Mouse (Mus musculus) right cerebral cortex, adult 2 months (tissue): ENCODE results near the gene Clasrp.

Experiments used
- DNase-seq, 2 experiments: peaks; one replicate each; pipeline ENCODE4 v3.0.0; 2021 to 2022; ENCODE audit warnings: low spot score in 2 of 2

Clasrp gene

DNA sequence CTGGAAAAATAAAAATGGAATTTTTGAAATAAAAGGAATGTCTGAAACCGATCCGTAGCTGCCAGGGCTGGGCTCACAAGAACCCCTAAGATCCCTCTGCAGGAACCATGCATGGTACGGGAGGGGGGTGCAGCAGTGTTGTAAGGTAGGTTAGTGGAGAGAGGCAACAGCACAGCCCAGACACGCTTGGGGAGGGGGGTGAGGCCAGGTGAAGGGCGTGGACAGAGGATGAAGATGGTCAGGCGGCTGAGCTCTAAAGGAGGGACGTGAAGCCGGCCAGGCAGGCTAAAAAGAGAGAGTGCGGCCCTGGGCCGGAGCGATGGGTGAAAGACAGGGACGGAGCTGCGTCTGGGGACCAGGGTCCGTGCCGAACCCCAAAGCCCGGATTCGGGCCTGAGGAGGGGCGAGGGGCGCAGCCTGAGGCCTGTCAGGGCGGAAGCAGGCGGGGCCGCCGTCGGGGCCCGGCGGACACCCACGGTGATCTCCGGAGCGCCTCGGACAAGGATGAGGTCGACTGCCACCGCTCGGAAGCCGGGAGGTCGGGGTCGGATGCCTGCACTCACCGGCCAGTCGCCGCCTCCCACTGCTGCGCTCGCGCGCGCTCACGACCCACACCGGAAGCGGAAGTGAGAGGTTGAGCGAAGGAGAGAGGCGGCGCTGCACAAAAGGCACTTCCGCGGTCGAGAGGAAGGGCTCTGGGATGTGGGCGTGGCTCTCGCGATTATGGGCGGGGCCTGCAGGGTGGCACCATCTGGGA is at the start of gene Clasrp:
Gene Clasrp (minus strand): TSS at position 638 of the 757 bp plus-strand sequence.
- DNase-seq = peak; percentile 93 to 94

DNA sequence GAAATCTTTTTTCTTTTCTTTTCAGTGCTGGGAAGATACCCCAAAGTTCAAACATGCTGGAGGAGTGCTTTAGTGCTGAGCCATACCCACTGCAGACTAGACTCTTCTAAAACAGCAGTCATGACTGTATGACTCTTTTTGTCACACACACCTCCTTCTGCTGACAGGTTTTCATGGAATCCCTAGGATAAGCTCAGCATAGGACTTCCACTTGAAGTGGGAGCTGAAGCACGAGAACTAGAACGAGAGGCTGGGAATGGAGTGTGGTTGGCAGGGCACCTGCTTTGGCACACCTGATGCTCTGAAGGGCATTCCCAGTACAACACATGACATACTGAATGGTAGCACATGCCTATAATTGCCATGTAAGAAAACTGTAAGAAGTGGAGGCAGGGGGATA is 48.3 kb upstream of the Clasrp start:
- DNase-seq = no peak

DNA sequence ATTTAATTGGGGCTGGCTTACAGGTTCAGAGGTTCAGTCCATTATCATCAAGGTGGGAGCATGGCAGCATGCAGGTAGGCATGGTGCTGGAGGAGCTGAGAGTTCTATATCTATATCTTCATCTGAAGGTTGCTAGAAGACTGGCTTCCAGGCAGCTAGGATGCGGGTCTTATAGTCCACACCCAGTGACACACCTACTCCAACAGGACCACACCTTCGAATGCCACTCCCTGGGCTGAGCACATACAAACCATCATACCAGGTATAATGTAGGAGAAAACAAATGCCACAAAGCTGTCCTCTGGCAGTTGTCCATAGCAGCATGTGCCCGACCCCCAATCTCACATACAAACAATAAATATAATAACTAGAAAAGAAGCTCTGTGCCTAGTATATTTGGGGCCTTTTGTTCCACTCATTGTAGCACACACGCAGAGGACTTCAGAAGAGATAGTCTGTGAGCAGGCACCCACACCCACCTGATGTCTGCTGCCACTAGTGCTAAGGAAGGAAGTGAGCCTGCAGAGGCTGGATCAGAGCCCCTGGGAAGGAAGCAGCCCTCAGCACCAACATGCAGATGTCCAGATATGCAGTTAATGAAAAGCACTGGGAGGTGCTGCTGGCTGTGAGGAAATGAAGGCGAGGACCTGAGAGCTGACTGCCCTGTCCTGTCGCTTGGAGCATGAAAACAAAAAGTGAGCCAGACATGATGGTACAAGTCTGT is 46.9 kb upstream of the Clasrp start:
- DNase-seq = no peak

DNA sequence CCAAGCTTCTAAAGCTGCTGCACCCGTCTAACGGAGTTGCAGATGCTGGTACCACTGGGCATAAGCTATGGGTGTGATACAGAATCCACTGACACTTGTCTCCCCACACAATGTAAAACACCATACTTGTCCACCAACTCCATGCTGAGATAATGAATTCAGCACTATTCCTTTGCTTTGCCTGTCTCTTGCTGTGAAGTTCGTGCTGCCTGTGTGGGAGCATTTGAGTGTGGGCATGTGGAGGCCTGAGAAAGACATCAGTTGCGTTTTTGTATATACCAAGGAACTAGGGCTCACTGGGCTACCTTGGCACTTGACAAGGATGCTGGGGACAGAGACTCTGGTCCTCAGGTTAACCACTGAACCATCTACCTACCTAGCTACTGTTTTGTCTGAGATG is 36.9 kb upstream of the Clasrp start:
- DNase-seq = peak; percentile 46 to 54

DNA sequence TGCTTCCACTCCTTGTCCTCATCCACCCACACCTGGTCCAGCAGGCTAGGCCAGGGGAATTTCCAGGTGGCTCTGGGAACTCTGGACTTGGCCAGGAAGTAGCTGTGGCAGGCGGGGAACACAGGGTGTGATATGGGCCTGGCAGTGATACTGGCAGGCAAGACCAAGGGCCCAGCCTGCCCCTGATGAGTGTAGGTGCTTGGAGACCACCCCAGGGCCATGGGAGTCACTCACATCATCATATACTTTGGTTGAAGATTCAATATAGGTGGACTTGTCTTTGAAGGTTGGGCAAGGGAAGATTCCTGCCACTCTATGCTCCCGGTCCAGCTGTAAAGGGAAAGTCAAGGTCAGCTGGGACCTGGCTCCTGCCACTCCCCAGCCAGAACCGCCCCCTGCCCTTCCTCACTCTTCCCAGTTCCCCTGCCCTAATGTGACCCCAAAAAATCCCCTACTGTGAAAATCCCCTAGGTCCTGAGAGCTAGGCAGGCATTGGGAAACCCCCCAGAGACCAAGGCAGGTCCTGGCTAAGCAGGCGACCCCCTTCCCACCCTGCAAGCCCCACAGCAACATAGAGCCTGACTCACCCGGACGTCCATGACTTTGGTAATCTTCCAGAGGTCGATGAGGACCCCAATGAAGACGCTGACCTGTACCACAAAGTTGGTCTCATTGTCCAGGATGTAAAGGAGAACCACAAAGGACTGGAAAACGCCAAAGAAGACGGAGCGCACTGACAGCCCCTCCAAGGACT is 31.0 kb upstream of the Clasrp start:
- DNase-seq = no peak

DNA sequence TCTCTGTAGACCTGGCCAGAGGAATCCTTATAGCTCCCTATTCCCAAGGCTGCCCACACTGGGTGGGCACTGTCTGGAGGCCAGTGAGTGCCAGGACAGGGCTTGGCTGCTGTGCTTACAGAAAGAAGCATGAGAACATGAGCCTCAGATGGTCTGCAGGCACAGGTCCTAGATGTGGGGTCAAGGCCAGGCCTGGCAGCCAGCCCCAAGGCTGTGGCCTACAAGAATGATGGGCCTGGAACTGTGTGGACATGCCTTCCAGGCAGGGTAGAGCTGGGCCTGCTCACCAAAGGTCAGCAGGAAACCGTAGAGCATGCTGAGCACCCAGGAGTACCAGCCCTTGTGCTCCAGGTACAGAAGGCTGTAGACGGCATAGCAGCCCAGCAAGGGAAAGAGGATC is 30.3 kb upstream of the Clasrp start:
- DNase-seq = no peak

DNA sequence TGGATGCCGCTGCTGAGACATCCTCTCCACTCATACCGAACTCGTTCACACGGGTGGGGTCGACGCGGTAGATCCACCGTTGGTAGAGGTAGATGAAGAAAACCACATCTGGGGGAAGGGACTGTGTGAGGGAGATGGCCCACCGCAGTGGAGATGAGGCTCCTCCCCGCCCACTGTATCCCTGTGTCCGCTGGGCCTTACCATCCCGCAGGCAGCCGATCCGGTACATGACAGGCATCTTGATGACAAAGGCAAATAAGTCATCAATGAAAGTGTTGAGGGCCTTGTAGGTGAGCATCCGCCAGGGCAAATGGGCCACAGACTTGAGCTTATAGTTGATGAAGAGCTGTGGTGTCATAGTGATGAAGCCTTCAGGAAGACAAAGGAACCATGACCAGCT is 29.6 kb upstream of the Clasrp start:
- DNase-seq = no peak

DNA sequence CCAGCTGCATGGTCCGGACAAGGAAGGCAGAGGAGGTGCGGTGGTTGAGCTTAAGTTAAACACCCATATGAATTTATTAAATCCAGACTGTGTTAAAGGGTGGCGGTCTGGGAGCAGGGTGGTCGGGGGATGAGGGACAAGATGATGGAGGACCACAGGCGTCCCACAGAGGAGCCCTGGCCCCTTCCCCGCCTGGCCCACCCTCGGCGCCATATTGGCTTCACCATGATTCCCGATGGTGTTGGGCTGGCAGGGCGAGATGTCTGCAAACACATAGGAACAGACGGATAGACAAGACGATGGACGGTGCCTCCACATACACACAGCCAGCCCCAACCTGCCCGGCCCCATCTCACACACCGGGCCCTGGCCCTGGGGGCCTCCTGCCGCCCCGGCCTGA is 28.9 kb upstream of the Clasrp start:
- no peak for DNase-seq

DNA sequence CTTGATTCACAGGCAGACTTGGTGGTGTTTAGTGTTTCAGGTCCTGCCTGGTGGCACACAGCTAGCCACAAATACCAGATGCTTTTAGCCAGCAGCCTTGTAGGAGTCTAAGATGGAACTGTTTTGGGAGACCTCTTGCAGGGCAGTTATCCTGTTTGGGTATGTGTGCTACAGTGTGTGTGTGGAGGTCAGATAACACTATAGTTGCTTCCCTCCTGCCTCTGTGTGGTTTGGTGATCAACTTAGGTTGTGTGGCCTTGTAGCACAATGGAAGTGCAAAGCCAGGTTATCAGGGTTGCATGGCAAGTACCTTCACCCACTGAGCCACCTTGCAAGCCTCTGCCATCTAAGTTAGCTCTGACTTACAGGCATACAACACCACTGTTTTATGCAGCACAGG is 28.4 kb upstream of the Clasrp start:
- no peak for DNase-seq

DNA sequence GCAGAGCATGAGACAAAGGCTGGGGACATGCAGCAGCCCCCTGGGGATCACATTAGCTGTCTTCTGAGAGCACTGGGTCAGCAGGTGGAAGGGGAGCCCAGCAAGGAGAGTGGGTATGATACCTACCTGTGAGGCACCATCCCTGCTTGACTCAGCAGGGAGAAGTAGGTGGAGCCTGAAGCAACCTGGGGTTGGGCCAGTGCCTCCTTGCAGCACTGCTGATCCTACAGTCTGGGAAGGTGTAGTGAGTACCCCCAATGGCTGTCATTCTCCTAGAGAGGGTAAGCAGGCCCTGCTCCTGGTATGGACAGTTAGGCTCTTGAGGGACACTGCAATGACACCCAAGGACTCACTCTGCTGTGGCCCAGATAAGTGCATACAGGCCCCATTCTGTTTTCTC is 28.0 kb upstream of the Clasrp start:
- no peak for DNase-seq

DNA sequence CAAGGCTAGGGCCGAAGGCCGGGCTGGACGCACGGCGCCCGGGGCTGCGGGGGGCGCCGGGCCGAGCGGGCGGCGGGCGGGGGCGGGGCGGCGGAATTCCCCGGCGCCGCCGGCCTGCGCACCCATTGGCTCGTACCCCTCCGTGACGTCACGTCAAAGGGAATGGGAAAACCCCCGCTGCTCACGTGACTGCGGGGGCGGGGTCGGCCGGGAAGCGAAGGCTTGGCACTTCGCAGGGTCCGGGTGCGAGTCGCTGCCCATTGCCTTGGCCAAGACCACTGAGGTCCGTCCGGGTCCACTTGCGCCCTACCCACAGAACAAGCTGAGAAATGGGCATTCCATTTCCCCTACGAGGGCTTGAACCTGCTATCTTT is 25.1 kb upstream of the Clasrp start, which contains the start of gene Relb:
Gene Relb (minus strand): TSS at position 78 of the 374 bp plus-strand sequence.
- DNase-seq = peak; percentile 89 to 90

DNA sequence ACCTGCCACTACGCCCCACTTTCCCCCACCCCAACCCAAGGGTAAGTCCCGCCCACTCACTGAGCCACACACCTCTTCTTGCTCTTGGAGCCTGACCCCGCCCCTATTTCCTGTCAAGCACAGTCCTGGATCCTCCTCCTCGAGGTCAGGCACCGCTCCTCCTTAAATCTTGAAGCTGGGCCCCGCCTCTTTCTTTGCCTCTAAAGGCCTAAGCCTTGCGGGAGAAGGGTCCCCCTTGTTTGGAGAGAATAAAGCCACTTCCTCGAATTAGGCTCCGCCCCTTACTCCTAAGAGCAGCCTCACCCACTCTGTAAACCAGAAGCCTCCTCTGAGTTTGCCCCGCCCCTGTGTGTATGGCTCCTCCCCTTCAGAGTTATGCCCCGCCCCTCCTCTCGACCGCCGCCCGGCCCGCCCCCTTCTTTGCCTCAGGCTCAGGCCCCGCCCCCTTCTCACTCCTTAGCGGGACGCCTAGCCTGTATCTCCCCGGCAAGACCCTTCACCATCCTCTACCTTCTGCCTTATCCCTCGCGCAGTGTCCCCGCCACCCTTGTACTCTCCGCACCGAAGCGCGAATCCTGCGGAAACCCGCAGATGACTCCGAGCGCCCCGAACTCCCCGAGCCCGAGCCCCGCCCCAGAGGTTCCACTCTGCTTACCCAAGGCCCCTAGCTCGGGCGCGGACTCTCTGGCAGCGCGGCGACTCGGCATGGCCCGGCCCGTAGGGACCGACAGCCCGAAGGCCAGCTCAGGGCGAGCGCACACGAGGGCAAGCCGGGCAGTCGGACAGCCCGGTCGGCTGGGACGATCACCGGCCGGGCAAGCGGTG is 24.5 kb upstream of the Clasrp start:
- DNase-seq = peak; percentile 82 to 88

DNA sequence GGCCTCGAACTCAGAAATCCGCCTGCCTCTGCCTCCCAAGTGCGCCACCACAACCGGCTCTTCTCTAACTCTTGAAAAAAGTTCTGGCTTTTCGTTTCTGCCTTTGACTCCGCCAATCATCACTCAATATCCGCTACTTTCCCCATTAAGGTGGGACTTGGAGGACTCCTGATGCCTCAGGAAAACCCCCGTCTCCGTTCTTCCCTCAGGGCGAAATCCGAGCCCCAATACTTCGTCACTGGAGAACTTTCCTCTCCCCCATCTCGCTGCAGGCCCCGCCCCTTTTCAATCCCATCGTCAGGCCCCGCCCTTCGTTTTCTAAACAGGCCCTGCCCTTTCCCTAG is 23.9 kb upstream of the Clasrp start:
- no peak for DNase-seq

DNA sequence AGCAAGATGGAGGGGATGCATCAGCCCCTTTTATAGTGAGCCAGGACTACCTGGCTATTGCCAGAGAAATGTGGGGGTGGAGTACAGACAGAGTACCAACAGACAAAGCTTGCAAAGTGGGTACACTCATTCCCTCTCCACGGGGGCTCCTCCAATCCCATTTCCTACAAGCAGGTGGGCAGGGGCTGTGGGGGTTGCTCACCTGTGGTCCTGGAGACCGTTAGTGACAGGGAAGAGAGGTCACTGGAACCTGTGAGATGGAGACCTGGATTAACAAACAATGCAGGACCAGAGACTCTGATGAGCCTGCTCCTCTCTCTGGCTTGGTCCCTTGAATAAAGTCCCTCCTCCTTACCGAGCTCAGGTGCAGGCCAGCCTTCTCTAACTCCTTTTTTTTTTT is 23.4 kb upstream of the Clasrp start:
- no peak for DNase-seq

DNA sequence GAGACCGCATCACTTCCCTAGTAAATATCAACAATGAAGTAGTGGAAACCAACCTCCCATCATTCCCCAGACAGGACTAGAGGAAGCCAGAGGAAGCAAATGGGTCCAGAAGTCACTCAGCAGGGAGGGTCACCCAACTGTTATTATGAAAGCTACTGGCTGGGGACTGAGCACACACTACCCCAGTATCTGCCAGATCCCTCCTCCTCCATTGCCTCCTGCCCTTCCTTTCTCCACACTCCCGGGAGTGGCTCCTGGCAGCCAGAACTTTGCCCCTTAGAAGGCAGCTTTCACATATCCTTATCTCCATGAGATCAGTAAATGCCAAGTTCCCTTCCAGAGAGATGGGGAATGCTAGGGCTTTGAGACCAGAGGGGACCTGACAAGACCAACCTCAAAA is 19.1 kb upstream of the Clasrp start:
- DNase-seq = no peak

DNA sequence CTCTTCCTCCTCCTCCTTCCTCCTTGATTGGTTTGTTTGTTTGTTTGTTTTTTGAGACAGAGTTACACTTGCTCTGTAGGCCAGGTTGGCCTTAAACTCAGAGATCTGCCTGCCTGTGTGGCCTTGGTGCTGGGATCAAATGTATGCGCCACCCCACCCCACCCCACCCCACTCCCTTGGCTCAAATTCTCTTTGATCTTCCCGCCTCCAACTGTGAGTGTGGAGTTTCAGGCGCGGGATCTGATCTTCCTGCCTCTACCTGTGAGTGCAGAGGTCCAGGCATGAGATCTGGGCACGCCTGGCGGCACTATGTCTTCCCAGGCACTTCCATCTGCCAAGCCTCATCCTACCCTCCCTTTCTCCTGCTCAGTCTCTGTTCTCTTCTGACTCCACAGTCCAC is 18.0 kb upstream of the Clasrp start:
- DNase-seq = no peak

DNA sequence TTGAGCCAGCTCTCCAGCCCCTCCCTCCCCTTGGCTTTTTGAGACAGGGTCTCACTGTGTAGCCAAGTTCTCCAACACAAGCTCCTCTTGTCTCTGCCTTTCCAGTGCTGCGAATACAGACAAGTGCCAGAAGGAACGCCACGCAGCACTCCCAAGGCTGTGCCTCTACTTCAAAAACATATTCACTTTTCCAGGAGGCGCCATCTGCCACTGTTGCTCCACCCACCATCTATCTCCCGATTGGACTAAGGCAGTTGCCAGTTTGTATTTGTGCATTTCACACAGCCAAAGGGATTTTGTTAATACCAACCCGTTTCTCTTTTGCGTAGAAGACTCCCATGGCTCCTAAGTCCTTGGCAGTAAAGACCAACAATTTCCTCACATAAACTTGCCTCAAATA is 16.5 kb upstream of the Clasrp start:
- peak; percentile 50 to 60 for DNase-seq

DNA sequence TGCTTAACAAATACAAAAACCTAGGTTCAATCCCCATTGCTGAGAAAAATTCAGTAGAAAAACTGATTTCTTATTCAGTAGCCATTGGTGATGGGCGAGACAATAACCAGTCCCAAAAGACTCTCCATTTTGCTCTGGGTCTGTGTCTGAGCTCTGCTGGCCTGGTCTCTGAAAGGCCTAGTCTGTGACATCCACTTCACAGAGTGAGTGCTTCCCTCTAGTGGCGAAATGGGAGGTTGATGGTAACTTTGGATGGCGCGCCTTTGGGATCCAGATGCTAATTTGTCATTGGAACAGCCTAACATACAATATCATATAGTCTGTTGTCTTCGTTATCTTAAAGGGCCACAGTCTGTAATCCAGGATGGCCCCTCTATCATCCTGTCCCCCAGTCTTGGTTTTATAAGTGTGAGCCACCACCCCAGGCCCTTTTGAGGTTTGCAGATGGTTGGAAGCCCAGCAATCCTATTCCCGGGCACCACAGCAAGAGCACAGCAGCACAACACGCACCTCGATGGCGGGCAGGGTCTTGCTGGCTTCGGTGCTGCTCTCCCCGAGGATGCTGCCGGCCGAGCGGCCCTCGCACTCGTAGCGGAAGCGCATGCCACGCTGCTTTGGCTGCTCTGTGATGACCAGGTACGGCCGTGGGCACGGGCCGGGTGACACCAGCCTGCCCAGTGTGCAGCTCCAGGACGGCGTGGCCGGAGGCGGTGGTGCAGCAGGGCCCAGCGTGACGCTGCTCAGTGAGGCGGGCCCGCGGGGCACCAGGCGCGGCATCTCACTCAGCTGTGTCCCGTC is 14.9 kb upstream of the Clasrp start:
- peak; percentile 80 to 83 for DNase-seq

DNA sequence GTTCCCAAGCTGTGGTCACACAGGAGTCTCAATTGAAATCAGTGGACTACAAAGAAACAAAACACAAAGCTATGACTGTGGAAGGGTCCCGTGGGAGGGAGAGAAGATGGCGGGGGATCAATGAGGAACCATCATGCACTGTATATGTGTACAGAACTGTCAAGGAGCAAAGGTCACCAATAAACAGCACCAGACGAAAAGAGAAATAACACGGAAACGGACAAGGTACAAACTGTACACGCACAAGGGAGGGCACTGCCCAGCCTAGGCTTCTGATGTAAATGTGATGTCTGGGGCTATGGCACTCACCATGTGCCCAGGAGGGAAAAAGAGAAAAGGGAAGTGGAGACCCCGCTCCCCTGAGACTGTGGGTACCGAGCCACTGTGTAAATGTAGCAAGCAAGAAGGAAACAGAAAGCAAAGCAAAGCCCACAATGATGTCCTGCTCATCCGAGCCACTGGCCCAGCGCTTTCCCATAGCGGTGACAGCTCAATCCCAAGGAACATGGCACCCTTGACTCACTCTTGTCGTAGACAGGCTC is 10.8 kb upstream of the Clasrp start:
- DNase-seq = no peak

DNA sequence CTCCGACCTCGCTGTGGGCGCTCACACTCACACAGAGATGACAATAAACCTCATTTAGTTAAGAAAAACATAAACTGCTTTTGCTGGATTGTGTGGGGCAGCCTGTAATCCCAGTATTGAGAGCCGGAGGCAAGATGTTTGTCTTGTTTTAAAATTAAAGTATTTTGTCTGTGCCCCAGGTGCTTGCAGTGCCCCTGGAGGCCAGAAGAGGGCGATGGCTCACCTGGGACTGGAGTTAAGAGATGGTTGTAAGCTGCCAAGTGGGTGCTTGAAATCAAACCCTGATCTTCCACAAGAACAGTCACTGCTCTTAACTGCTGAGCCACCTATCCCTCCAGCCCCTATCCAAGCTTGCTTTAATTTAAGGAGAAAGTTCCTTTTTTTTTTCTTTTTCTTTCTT is 6.7 kb upstream of the Clasrp start:
- no peak for DNase-seq
